Mouse (Mus musculus): ENCODE results near the gene Ppp1r32.

Ppp1r32 gene

GRCm38 (mm10) chr19:10456752-10457483, 25.8 kb downstream of the Ppp1r32 start, which contains the start of gene Lrrc10b:
Gene Lrrc10b, minus strand, starts transcription at chr19:10457473.
- DNase-seq, result peak in 1 of 2 experiments; percentile 39

GRCm38 (mm10) chr19:10455437-10455806, 27.3 kb downstream of the Ppp1r32 start:
- no peak for DNase-seq

GRCm38 (mm10) chr19:10454718-10455436, 27.9 kb downstream of the Ppp1r32 start:
- DNase-seq, result no peak

- DNase-seq, result peak; percentile 50 to 72
Measured at GRCm38 (mm10) chr19:10449708-10450107, 33.0 kb downstream of the Ppp1r32 start.

- DNase-seq, result no peak
Measured at GRCm38 (mm10) chr19:10449190-10449589, 33.5 kb downstream of the Ppp1r32 start.

- no peak for DNase-seq
Measured at GRCm38 (mm10) chr19:10448275-10448674, 34.5 kb downstream of the Ppp1r32 start.

GRCm38 (mm10) chr19:10444685-10445369, 37.9 kb downstream of the Ppp1r32 start:
- DNase-seq, result no peak

GRCm38 (mm10) chr19:10437521-10437920, 45.2 kb downstream of the Ppp1r32 start:
- peak; percentile 18 to 61 for DNase-seq

- DNase-seq, result no peak
Measured at GRCm38 (mm10) chr19:10436726-10437125, 46.0 kb downstream of the Ppp1r32 start.

GRCm38 (mm10) chr19:10435908-10436307, 46.8 kb downstream of the Ppp1r32 start:
- DNase-seq, result peak; percentile 61 to 78

GRCm38 (mm10) chr19:10434927-10435326, 47.8 kb downstream of the Ppp1r32 start:
- DNase-seq, result no peak

- DNase-seq, result no peak
Measured at GRCm38 (mm10) chr19:10433879-10434540, 48.7 kb downstream of the Ppp1r32 start.

- no peak for DNase-seq
Measured at GRCm38 (mm10) chr19:10433225-10433624, 49.5 kb downstream of the Ppp1r32 start.

GRCm38 (mm10) chr19:10431841-10432240, 50.9 kb downstream of the Ppp1r32 start:
- no peak for DNase-seq

- DNase-seq, result no peak
Measured at GRCm38 (mm10) chr19:10431410-10431809, 51.3 kb downstream of the Ppp1r32 start.

- no peak for DNase-seq
Measured at GRCm38 (mm10) chr19:10429371-10429770, 53.4 kb downstream of the Ppp1r32 start.

- DNase-seq, result no peak
Measured at GRCm38 (mm10) chr19:10427431-10427830, 55.3 kb downstream of the Ppp1r32 start.

- DNase-seq, result no peak
Measured at GRCm38 (mm10) chr19:10426793-10427192, 55.9 kb downstream of the Ppp1r32 start.

GRCm38 (mm10) chr19:10426312-10426711, 56.4 kb downstream of the Ppp1r32 start:
- DNase-seq, result no peak

GRCm38 (mm10) chr19:10425484-10426270, 57.1 kb downstream of the Ppp1r32 start:
- DNase-seq, result no peak

GRCm38 (mm10) chr19:10424751-10425150, 58.0 kb downstream of the Ppp1r32 start:
- DNase-seq, result no peak

Measured in kidney, adult 8-10 months (tissue).